In the genomic region with DNA sequence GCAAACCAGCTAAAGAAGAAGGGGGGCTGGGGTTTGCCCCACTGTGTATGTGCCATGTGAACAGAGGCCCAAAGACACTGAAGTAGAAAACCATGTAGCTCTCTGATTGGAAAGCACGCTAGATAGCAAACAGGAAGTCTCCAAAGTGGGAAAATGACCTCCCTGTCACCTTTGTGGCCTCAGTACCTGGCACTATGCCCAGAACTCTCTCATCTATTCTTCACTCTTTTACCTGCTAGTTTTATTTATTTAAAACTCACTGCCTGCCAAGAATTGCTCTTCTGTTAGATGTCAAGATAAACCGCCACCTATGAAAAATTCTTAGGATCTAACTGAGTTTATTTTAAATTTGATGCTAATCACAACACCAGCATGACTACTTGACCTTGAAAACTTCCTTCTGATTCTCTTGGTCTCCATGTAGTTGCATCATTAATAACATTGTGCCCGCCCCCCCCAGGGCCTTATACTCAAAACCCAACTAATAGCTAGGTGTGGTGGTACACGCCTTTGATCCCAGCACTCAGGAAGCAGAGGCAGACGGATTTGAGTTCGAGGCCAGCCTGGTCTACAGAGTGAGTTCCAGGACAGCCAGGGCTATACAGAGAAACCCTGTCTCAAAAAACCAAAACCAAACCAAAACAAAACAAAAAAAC, we compare ENCODE assay signal across 11 mouse cellular contexts. TPM values are rescaled to one million over a fixed set of nuclear protein-coding genes. Genes with fewer than 3 reads are reported as not detected.
A peak's percentile ranks its signal among the peaks of the same experiment; 100 is the strongest.
DNase-seq lines count a peak whose midpoint lies in the region; ATAC-seq and TF ChIP-seq lines count a peak whose summit lies in the region.
"Had no signal": no experiment of that assay in that cellular context is flagged by ENCODE, and none has a peak within 500 bp of the region (broad histone marks: within the 10 kb centered on the region; RNA-seq: fewer than 3 reads in every experiment).

No protein-coding gene starts in this region.

- DNase-seq in limb, embryonic 14.5 days (ENCODE audit: low spot score), result peak; percentile 5
- no peak for DNase-seq in limb, embryonic 10.5 days (ENCODE audit: low spot score)
- DNase-seq in lung, postnatal 36 days, result peak; percentile 84
- DNase-seq in gastrocnemius, postnatal 25 days, result no peak
- DNase-seq in testis, postnatal 14 days (ENCODE audit: low spot score), result no peak
- DNase-seq: left cerebral cortex, postnatal 4 days; thymus, adult 2 months had no signal

- H3K4me1 ChIP-seq in limb, embryonic 14.5 days (ENCODE audit: control insufficient read depth, insufficient read depth, low read length), result no peaks in the 10 kb centered on the region
- H3K4me1 ChIP-seq in limb, embryonic 10.5 days, result peaks cover 4% of the 10 kb centered on the region; the same call in 1 of the 2 replicates
- H3K4me1 ChIP-seq in heart, embryonic 13.5 days, result peaks cover 30% of the 10 kb centered on the region
- H3K4me1 ChIP-seq in kidney, embryonic 16.5 days (ENCODE audit: insufficient read depth, low read length), result no peaks in the 10 kb centered on the region
- no peaks in the 10 kb centered on the region for H3K4me1 ChIP-seq in midbrain, embryonic 13.5 days (replicated peaks)

- H3K27me3 ChIP-seq in limb, embryonic 14.5 days (ENCODE audit: control insufficient read depth, insufficient read depth, low read length), result no peaks in the 10 kb centered on the region
- H3K27me3 ChIP-seq in limb, embryonic 10.5 days (ENCODE audit: low read depth, poor library complexity, severe bottlenecking), result no peaks in the 10 kb centered on the region
- H3K27me3 ChIP-seq in heart, embryonic 13.5 days (replicated peaks), result no peaks in the 10 kb centered on the region
- H3K27me3 ChIP-seq in kidney, embryonic 16.5 days (ENCODE audit: insufficient read depth, low read length), result no peaks in the 10 kb centered on the region
- H3K27me3 ChIP-seq in midbrain, embryonic 13.5 days, result no peaks in the 10 kb centered on the region

- no peak for ATAC-seq in limb, embryonic 14.5 days (ENCODE audit: low FRiP score, low read depth)
- 0 out of 2 replicates have a peak, but pooled peaks have one; percentile 31 for ATAC-seq in heart, embryonic 13.5 days (ENCODE audit: extremely low read depth, insufficient number of reproducible peaks, low FRiP score, low TSS enrichment)
- ATAC-seq in kidney, embryonic 16.5 days (ENCODE audit: low FRiP score, low TSS enrichment), result peak; percentile 62; the same call in 1 of the 2 replicates
- no peak for ATAC-seq in midbrain, embryonic 13.5 days

- H3K27ac ChIP-seq in limb, embryonic 14.5 days (replicated peaks; ENCODE audit: low read depth, low read length), result no peak overlapping the region
- H3K27ac ChIP-seq in limb, embryonic 10.5 days, result no peak overlapping the region
- H3K27ac ChIP-seq in heart, embryonic 13.5 days (replicated peaks), result peak overlapping the region; percentile 65; the same call in 1 of the 2 replicates
- H3K27ac ChIP-seq in kidney, embryonic 16.5 days (ENCODE audit: low read length), result no peak overlapping the region
- no peak overlapping the region for H3K27ac ChIP-seq in midbrain, embryonic 13.5 days
- H3K27ac ChIP-seq: forebrain, embryonic 10.5 days had no signal

- no peaks in the 10 kb centered on the region for H3K36me3 ChIP-seq in limb, embryonic 14.5 days (ENCODE audit: control insufficient read depth, insufficient read depth, low read length)
- H3K36me3 ChIP-seq in limb, embryonic 10.5 days, result no peaks in the 10 kb centered on the region
- no peaks in the 10 kb centered on the region for H3K36me3 ChIP-seq in heart, embryonic 13.5 days
- no peaks in the 10 kb centered on the region; the same call in 1 of the 2 replicates for H3K36me3 ChIP-seq in kidney, embryonic 16.5 days (ENCODE audit: insufficient read depth, low read length)
- H3K36me3 ChIP-seq in midbrain, embryonic 13.5 days, result no peaks in the 10 kb centered on the region
- H3K36me3 ChIP-seq: forebrain, embryonic 10.5 days had no signal

- no peaks in the 10 kb centered on the region for H3K9me3 ChIP-seq in limb, embryonic 14.5 days (ENCODE audit: control insufficient read depth, low read length)
- H3K9me3 ChIP-seq in limb, embryonic 10.5 days (replicated peaks), result no peaks in the 10 kb centered on the region
- H3K9me3 ChIP-seq in heart, embryonic 13.5 days, result no peaks in the 10 kb centered on the region
- H3K9me3 ChIP-seq in kidney, embryonic 16.5 days (ENCODE audit: low read length), result no peaks in the 10 kb centered on the region
- no peaks in the 10 kb centered on the region for H3K9me3 ChIP-seq in midbrain, embryonic 13.5 days
- H3K9me3 ChIP-seq: forebrain, embryonic 10.5 days had no signal

- TF ChIP-seq POLR2A in limb, embryonic 14.5 days (IDR thresholded peaks at IDR 0.05; ENCODE audit: borderline replicate concordance, extremely low read depth, insufficient read depth, insufficient read length), result no peak

- WGBS in limb, embryonic 14.5 days, result 83% methylated on average over 6 of the region's 6 CpGs
- 88% methylated on average over 6 of the region's 6 CpGs for WGBS in limb, embryonic 10.5 days
- WGBS in heart, embryonic 13.5 days, result 59% methylated on average over 6 of the region's 6 CpGs
- 75% methylated on average over 6 of the region's 6 CpGs for WGBS in kidney, embryonic 16.5 days
- WGBS in midbrain, embryonic 13.5 days, result 84% methylated on average over 6 of the region's 6 CpGs

- no peak overlapping the region for H3K9ac ChIP-seq in limb, embryonic 14.5 days (ENCODE audit: low read depth, low read length, severe bottlenecking)
- no peak overlapping the region for H3K9ac ChIP-seq in heart, embryonic 13.5 days
- no peak overlapping the region for H3K9ac ChIP-seq in kidney, embryonic 16.5 days (replicated peaks; ENCODE audit: low read length)
- no peak overlapping the region for H3K9ac ChIP-seq in midbrain, embryonic 13.5 days (replicated peaks)

- H3K4me3 ChIP-seq in limb, embryonic 14.5 days (replicated peaks; ENCODE audit: low read length), result no peak overlapping the region
- H3K4me3 ChIP-seq in limb, embryonic 10.5 days, result no peak overlapping the region
- no peak overlapping the region for H3K4me3 ChIP-seq in heart, embryonic 13.5 days
- no peak overlapping the region for H3K4me3 ChIP-seq in kidney, embryonic 16.5 days (ENCODE audit: low read length)
- H3K4me3 ChIP-seq in midbrain, embryonic 13.5 days (replicated peaks), result no peak overlapping the region
- H3K4me3 ChIP-seq: forebrain, embryonic 10.5 days had no signal

- H3K4me2 ChIP-seq in limb, embryonic 14.5 days (replicated peaks; ENCODE audit: low read depth, low read length, severe bottlenecking), result no peak overlapping the region
- H3K4me2 ChIP-seq in heart, embryonic 13.5 days, result no peak overlapping the region
- no peak overlapping the region for H3K4me2 ChIP-seq in kidney, embryonic 16.5 days (replicated peaks; ENCODE audit: low read depth, low read length)
- H3K4me2 ChIP-seq in midbrain, embryonic 13.5 days (replicated peaks), result no peak overlapping the region

RNA-seq across cellular contexts. Expression of a gene that starts 31.8 kb away (rescaled TPM):
- 1.2 and 1.6 TPM in 2 replicates for polyA plus RNA-seq in limb, embryonic 14.5 days (2012; rRNA removed)
- 2.5 and 2.8 TPM in 2 replicates for polyA plus RNA-seq in limb, embryonic 14.5 days (2014; fragmentation: Nextera tagmentation; extraction: Ambion mirVana)
- polyA plus RNA-seq in limb, embryonic 10.5 days (2016; fragmentation: Nextera tagmentation; extraction: Ambion mirVana), result 2.5 TPM in 2 replicates
- polyA plus RNA-seq in heart, embryonic 13.5 days (2015; fragmentation: Nextera tagmentation; extraction: Ambion mirVana), result 9.2 and 10.9 TPM in 2 replicates
- 13.3 and 13.5 TPM in 2 replicates for polyA plus RNA-seq in kidney, embryonic 16.5 days (2015; fragmentation: Nextera tagmentation; extraction: Ambion mirVana)
- total RNA-seq in gastrocnemius, postnatal 25 days (2021), result 1 to 10 TPM; 2.5 to 2.8 TPM
- 1.5 and 2.2 TPM in 2 replicates for polyA plus RNA-seq in midbrain, embryonic 13.5 days (2015; fragmentation: Nextera tagmentation; extraction: Ambion mirVana)

Comparison
In these comparisons a context has a peak if more than half of its experiments do, and no peak if none do; other contexts are left out.
1. DNase-seq: peak in limb, embryonic 14.5 days (single experiment) and lung, postnatal 36 days (single experiment); none in limb, embryonic 10.5 days (single experiment), gastrocnemius, postnatal 25 days (single experiment) and testis, postnatal 14 days (single experiment).
2. ATAC-seq: peak in heart, embryonic 13.5 days (single experiment) and kidney, embryonic 16.5 days (single experiment); none in limb, embryonic 14.5 days (single experiment) and midbrain, embryonic 13.5 days (single experiment).